Mouse (Mus musculus): ENCODE results near the gene Elof1.

GRCm38 (mm10) chr9:22150946-22151345, 34.0 kb upstream of the Elof1 start:
- TF ChIP-seq CTCF (IDR thresholded peaks at IDR 0.05; ENCODE audit: extremely low read depth, insufficient read length, insufficient replicate concordance, low read depth, low read length) (no peak), POLR2A (IDR thresholded peaks at IDR 0.05; ENCODE audit: low read depth, low read length) (no peak)
